Mouse (Mus musculus) stomach, embryonic 16.5 days (tissue): ENCODE data around the gene Celsr1. TPM values are rescaled to one million over a fixed set of nuclear protein-coding genes. Genes with fewer than 3 reads are reported as not detected.
A peak's percentile ranks its signal among the peaks of the same experiment; 100 is the strongest.

Experiments used
- ATAC-seq: fragments of 200-750 bp; cut with Nextera tagmentation; 2 replicates; pipeline ENCODE4 v1.8.0; 2017; ENCODE audit warnings: moderate number of reproducible peaks, moderate TSS enrichment; ENCODE audit not compliant: insufficient read depth, low FRiP score
- H3K27ac ChIP-seq: fragments of 300-500 bp; sonication (generic); 2 replicates; pipeline ENCODE4 v1.5.1; 2014; ENCODE audit warnings: low read length
- H3K27me3 ChIP-seq: fragments of 300-500 bp; sonication (generic); 2 replicates; pipeline ENCODE4 v1.6.1; 2014; ENCODE audit warnings: low read length, control low read depth, mixed read lengths; ENCODE audit not compliant: control insufficient read depth, insufficient read depth
- H3K36me3 ChIP-seq: fragments of 300-500 bp; sonication (generic); 2 replicates; pipeline ENCODE4 v1.6.1; 2014; ENCODE audit warnings: low read length; ENCODE audit not compliant: control insufficient read depth, insufficient read depth
- H3K4me1 ChIP-seq: fragments of 300-500 bp; sonication (generic); 2 replicates; pipeline ENCODE4 v1.6.1; 2014; ENCODE audit warnings: low read length, control low read depth, mixed read lengths; ENCODE audit not compliant: control insufficient read depth, insufficient read depth
- H3K4me2 ChIP-seq: fragments of 300-500 bp; sonication (generic); 2 replicates; pipeline ENCODE4 v1.6.1; 2014; ENCODE audit warnings: low read depth, low read length, mixed read lengths
- H3K4me3 ChIP-seq: fragments of 300-500 bp; sonication (generic); replicated peaks from 2 replicates; pipeline ENCODE4 v1.5.1; 2014; ENCODE audit warnings: mild to moderate bottlenecking, low read length
- H3K9ac ChIP-seq: fragments of 300-500 bp; sonication (generic); 2 replicates; pipeline ENCODE4 v1.6.1; 2014; ENCODE audit warnings: low read length
- H3K9me3 ChIP-seq: fragments of 300-500 bp; sonication (generic); replicated peaks from 2 replicates; pipeline ENCODE4 v1.6.1; 2016; ENCODE audit warnings: low read length, control low read depth; ENCODE audit not compliant: control insufficient read depth
- WGBS: fragments of 180-500 bp; shearing (Covaris S2); extraction: QIAGEN DNeasy Blood & Tissue Kit; methylation state at CpG from one replicate; pipeline ENCODE4 v1.1.7; 2014; 5-methylcytosine and 5-hydroxymethylcytosine counted together
- polyA plus RNA-seq: library from polyadenylated mRNA; unstranded; fragments of >200 nt; fragmentation: Nextera tagmentation; extraction: Ambion mirVana; gene quantifications from 2 replicates; pipeline ENCODE4 v1.2.1, GENCODE M21; 2015

The Celsr1 gene
- polyA plus RNA-seq, 1 experiment from 2014 or later, result 2.7 TPM

GRCm38 (mm10) chr15:86015860-86016541 lies 17.6 kb downstream of the Celsr1 start:
- Histone ChIP-seq H3K9me3 (0 out of 2 replicates have a peak, but pooled peaks cover 4% of the 10 kb centered on the region), H3K4me3 (no peak overlapping the region), H3K36me3 (no peaks in the 10 kb centered on the region), H3K9ac (no peak overlapping the region; the same call in 1 of the 2 replicates), H3K4me2 (no peak overlapping the region), H3K27ac (peak overlapping the region; percentile 30), H3K27me3 (no peaks in the 10 kb centered on the region), H3K4me1 (peaks cover 19% of the 10 kb centered on the region)
- 45% methylated on average over 13 of the region's 13 CpGs for WGBS
- peak; percentile 54 for ATAC-seq

GRCm38 (mm10) chr15:86015026-86015425 lies 18.6 kb downstream of the Celsr1 start:
- ATAC-seq, result no peak
- 67% methylated on average over 7 of the region's 7 CpGs for WGBS

GRCm38 (mm10) chr15:86013656-86014055 lies 19.9 kb downstream of the Celsr1 start:
- Histone ChIP-seq H3K9ac (no peak overlapping the region), H3K27me3 (no peaks in the 10 kb centered on the region), H3K4me1 (peaks cover 13% of the 10 kb centered on the region), H3K27ac (no peak overlapping the region), H3K36me3 (no peaks in the 10 kb centered on the region), H3K9me3 (no peaks in the 10 kb centered on the region), H3K4me3 (no peak overlapping the region), H3K4me2 (no peak overlapping the region)
- WGBS, result 47% methylated on average over 10 of the region's 10 CpGs
- no peak for ATAC-seq

More at GRCm38 (mm10) chr15:86015026-86015425, 18.6 kb downstream of the Celsr1 start:
- Histone ChIP-seq H3K4me1 (peaks cover 13% of the 10 kb centered on the region), H3K27ac (no peak overlapping the region), H3K27me3 (no peaks in the 10 kb centered on the region), H3K9me3 (0 out of 2 replicates have a peak, but pooled peaks cover 4% of the 10 kb centered on the region), H3K4me3 (no peak overlapping the region), H3K4me2 (no peak overlapping the region), H3K36me3 (no peaks in the 10 kb centered on the region), H3K9ac (no peak overlapping the region)

- 38% methylated on average over 2 of the region's 2 CpGs for WGBS
- no peak for ATAC-seq
Observed at GRCm38 (mm10) chr15:86013130-86013529, 20.4 kb downstream of the Celsr1 start.

DNA sequence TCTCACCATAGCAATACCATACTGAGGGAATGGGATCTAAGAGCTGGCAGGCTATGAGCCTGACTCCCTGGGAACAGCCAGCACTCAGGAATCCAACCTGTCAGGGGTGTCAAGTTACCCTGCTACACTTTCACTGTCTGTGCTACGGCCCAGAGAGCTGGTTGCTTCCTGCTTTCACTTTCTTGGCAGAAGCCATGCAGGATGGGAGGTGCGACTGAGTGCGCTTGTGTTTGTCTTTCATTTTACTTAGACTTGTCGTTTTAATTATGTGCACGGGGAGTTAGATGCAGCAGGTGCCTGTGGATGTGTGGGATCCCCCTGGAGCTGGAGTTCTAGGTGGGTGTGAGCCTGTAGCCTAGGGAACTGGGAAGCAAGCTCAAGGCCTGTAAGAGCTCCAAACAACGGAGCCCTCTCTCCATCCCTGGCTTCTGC lies 25.9 kb downstream of the Celsr1 start:
- Histone ChIP-seq H3K4me1 (no peaks in the 10 kb centered on the region; the same call in 1 of the 2 replicates), H3K4me3 (no peak overlapping the region), H3K9me3 (no peaks in the 10 kb centered on the region), H3K27me3 (no peaks in the 10 kb centered on the region), H3K4me2 (peak overlapping the region; percentile 27; the same call in 1 of the 2 replicates), H3K27ac (0 out of 2 replicates have a peak overlapping the region, but pooled peaks have one; percentile 16), H3K9ac (peak overlapping the region; percentile 3; the same call in 1 of the 2 replicates), H3K36me3 (no peaks in the 10 kb centered on the region)
- WGBS, result 11% methylated on average over 6 of the region's 6 CpGs
- ATAC-seq, result peak; percentile 72

More at GRCm38 (mm10) chr15:86013130-86013529, 20.4 kb downstream of the Celsr1 start:
- Histone ChIP-seq H3K27me3 (no peaks in the 10 kb centered on the region), H3K9me3 (no peaks in the 10 kb centered on the region), H3K27ac (no peak overlapping the region), H3K9ac (no peak overlapping the region), H3K4me2 (no peak overlapping the region), H3K4me1 (peaks cover 13% of the 10 kb centered on the region), H3K4me3 (no peak overlapping the region), H3K36me3 (no peaks in the 10 kb centered on the region)

DNA sequence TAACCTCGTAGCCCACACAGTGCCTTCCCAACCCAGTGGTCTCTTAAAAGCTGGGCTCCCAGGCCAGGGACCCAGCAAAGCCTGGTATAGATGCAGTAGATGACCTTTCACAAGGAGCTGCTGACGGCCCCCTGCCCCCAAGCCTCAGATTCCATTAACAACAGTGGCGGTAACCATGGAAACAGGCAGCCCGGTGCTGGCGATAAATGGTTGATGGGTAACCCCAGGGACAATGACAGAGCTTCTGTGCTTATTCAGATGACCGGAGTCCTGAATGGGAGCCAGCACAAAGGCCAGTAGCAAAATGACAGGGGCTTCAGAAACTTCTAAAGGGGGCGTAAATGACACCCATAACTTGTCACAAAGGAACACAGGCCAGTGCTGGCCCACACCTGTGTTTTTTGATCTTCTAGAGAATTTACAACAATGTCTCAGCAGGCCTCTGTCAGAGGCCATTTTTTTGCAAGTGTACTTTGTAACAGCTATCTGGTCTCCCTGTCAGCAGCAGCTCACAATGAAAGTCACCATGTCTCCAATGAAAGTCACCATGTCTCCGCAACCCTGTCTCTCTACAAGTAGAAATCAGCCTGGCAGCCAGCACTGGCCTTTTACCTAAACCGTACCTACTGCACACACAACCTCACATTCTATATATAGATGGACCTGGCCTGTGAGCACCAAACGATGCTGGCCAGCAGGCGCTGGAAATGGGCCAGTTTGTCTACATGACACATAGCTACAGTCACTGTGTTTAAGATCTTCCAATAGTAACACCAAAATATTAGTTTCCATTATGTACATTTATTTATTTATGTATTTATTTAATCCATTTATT lies 27.7 kb downstream of the Celsr1 start:
- Histone ChIP-seq H3K27me3 (no peaks in the 10 kb centered on the region), H3K36me3 (no peaks in the 10 kb centered on the region), H3K9ac (no peak overlapping the region), H3K4me1 (no peaks in the 10 kb centered on the region; the same call in 1 of the 2 replicates), H3K9me3 (no peaks in the 10 kb centered on the region), H3K27ac (no peak overlapping the region), H3K4me3 (no peak overlapping the region), H3K4me2 (no peak overlapping the region)
- WGBS, result 36% methylated on average over 11 of the region's 11 CpGs
- ATAC-seq, result no peak

DNA sequence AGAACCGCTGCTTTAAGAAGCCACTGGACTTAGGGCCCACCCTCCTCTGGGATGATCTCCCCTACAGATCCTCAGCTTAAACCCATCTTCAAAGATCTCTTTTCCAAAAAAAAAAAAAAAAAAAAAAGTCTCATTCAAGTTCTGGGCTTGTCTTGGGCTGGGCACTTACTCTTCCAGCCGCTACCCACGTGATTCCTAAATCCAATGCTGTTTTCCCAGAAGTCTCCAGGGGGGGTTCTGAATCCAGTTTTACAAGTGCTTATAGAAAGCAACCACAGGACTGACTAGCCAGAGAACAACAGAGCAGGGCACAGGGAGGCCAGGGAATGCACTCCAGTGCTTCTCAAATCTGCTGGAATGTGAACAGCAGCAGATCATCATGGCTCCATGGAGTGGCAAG lies 29.5 kb downstream of the Celsr1 start:
- Histone ChIP-seq H3K4me2 (no peak overlapping the region), H3K4me3 (no peak overlapping the region), H3K4me1 (no peaks in the 10 kb centered on the region; the same call in 1 of the 2 replicates), H3K9ac (no peak overlapping the region), H3K9me3 (no peaks in the 10 kb centered on the region), H3K27ac (peak overlapping the region; percentile 13; the same call in 1 of the 2 replicates), H3K27me3 (no peaks in the 10 kb centered on the region), H3K36me3 (no peaks in the 10 kb centered on the region)
- 86% methylated on average over 3 of the region's 3 CpGs for WGBS
- ATAC-seq, result no peak

DNA sequence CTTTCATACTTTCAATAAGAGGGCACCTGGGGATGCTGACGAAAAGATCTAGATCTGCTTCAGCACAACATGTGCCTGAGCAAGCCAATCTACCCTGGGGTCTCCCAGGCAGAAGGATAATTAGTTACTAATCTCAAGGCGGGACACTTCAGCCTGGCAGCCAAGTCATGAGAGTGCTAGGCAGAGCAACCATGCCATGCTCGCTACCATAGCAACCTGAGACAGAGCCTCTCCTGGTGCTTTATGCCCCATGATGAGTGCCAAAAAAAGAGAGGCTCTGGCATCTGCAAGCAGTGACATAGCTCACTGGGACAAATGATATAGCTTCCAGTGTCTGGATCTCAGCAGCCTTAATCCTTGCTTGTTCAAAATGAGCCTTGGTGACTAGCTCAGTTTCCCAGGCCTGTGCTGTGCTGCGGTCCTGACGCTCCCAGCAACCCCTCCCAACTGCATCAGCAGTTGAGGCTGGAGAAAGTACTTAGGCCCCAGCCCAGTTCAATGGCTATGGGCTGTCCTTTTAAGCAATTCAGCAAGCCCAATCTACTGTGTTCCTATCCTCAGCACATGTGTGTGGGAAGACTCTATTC lies 32.8 kb downstream of the Celsr1 start:
- Histone ChIP-seq H3K4me2 (no peak overlapping the region), H3K27me3 (no peaks in the 10 kb centered on the region), H3K27ac (no peak overlapping the region), H3K9ac (no peak overlapping the region), H3K36me3 (no peaks in the 10 kb centered on the region), H3K4me1 (peaks cover 3% of the 10 kb centered on the region; the same call in 1 of the 2 replicates), H3K4me3 (no peak overlapping the region), H3K9me3 (no peaks in the 10 kb centered on the region)
- 75% methylated on average over 5 of the region's 5 CpGs for WGBS
- ATAC-seq, result no peak
